Mouse (Mus musculus) bone marrow, adult 2 months (tissue): ENCODE measurements around the gene Fbxw11.

Experiments
- CTCF ChIP-seq: fragments of 200-500 bp; IDR thresholded peaks from 2 replicates; pipeline ENCODE4 v1.5.1; 2011; ENCODE audit warnings: low read length, control low read depth; ENCODE audit not compliant: control insufficient read depth, insufficient read depth
- POLR2A ChIP-seq: fragments of 200-500 bp; IDR thresholded peaks from 2 replicates; pipeline ENCODE4 v1.6.1; 2011; ENCODE audit warnings: low read depth, mild to moderate bottlenecking, control low read depth, low read length, borderline replicate concordance; ENCODE audit not compliant: control insufficient read depth

DNA sequence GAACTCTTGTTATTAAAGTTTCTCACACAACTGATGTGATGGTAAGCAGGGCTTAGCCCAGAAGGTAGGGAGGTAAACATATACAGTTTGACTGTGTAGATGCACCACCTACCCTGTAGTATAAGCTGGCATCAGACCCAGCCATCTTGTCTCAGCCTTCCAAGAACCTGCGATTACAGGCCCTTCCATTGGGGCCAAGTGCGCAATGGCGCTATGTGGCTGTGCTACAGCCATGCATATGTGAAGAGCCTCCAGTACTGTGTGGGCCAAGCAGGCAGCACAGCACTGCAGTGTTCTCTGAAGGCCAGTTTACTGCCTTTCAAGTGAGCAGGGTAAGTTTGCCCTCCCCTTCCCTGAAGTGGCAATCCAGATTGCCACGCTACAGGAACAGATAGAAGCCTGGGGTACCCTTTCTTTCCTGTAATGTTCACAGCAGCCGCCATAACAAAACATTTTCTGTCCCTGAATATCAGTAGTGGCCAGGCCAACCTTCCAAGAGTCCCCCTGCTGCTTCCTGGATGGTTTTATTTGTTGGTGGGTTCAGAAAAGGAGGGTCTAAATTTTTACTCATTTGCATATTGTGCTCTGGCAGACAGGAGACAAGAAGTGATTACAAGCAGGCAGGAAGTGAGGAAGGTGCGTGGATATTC is 61.8 kb downstream of the Fbxw11 start:
- no peak for TF ChIP-seq CTCF
- TF ChIP-seq POLR2A, result no peak
